Mouse (Mus musculus) forebrain, embryonic 14.5 days (tissue): ENCODE measurements at regions not wholly inside any gene's neighbourhood (a gene's known extent, or its start where the extent isn't known, plus 50 kb on each side); places are given as distances from the start of the nearest gene placed in this dataset.

Experiments used
- ATAC-seq: fragments of 200-750 bp; cut with Nextera tagmentation; 2 replicates; pipeline ENCODE4 v1.8.0; 2017; ENCODE audit warnings: mild to moderate bottlenecking, moderate library complexity
- DNase-seq: peaks from one replicate; pipeline ENCODE4 v3.0.0-alpha.2; 2015; ENCODE audit warnings: low spot score
- H3K27ac ChIP-seq: fragments of 300-500 bp; sonication (generic); 2 replicates; pipeline ENCODE4 v1.5.1; 2014; ENCODE audit warnings: low read depth, mild to moderate bottlenecking, control low read depth, low read length, moderate library complexity
- H3K27me3 ChIP-seq: fragments of 300-500 bp; sonication (generic); replicated peaks from 2 replicates; pipeline ENCODE4 v1.6.1; 2014; ENCODE audit warnings: low read length, control low read depth, mixed read lengths; ENCODE audit not compliant: control insufficient read depth, insufficient read depth
- H3K36me3 ChIP-seq: fragments of 300-500 bp; sonication (generic); 2 replicates; pipeline ENCODE4 v1.6.1; 2014; ENCODE audit warnings: low read length, control low read depth; ENCODE audit not compliant: control insufficient read depth, insufficient read depth
- H3K4me1 ChIP-seq: fragments of 300-500 bp; sonication (generic); 2 replicates; pipeline ENCODE4 v1.6.1; 2014; ENCODE audit warnings: antibody characterized with exemption, low read length, control low read depth; ENCODE audit not compliant: control insufficient read depth, insufficient read depth
- H3K4me2 ChIP-seq: fragments of 300-500 bp; sonication (generic); 2 replicates; pipeline ENCODE4 v1.6.1; 2014; ENCODE audit warnings: mild to moderate bottlenecking, control low read depth, low read length
- H3K4me3 ChIP-seq: fragments of 300-500 bp; sonication (generic); 2 replicates; pipeline ENCODE4 v1.5.1; 2014; ENCODE audit warnings: low read depth, low read length, control low read depth
- H3K9ac ChIP-seq: fragments of 300-500 bp; sonication (generic); 2 replicates; pipeline ENCODE4 v1.6.1; 2014; ENCODE audit warnings: mild to moderate bottlenecking, low read length, control low read depth, moderate library complexity
- H3K9me3 ChIP-seq: fragments of 300-500 bp; sonication (generic); replicated peaks from 2 replicates; pipeline ENCODE4 v1.6.1; 2016; ENCODE audit warnings: low read length, control low read depth, mixed read lengths; ENCODE audit not compliant: control insufficient read depth
- WGBS: fragments of 180-500 bp; shearing (Covaris S2); extraction: QIAGEN DNeasy Blood & Tissue Kit; methylation state at CpG from one replicate; pipeline ENCODE4 v1.1.7; 2014; 5-methylcytosine and 5-hydroxymethylcytosine counted together

DNA sequence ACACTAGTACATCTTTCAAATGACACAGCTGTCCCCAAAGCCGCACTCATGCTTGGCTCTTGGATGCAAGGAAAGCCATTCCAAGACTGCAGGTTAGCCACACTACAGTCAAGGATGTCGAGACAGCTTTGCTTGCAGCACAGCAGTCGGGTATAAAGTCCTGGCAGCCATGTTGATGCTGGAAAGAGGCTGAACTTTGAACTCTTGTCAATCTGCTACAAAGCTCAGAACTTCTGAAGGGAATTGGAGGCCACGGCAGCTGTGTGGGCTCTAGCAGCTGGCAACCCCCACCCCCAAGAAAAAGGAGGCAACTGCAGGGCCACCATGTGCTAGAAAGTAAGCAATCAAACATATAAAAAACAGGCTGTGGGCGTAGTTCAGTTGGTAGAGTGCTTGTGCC lies 90.0 kb upstream of the Zcchc2 start:
- Histone ChIP-seq H3K4me3 (no peak overlapping the region), H3K4me1 (no peaks in the 10 kb centered on the region), H3K9ac (no peak overlapping the region), H3K27ac (no peak overlapping the region), H3K36me3 (no peaks in the 10 kb centered on the region), H3K9me3 (no peaks in the 10 kb centered on the region), H3K4me2 (no peak overlapping the region), H3K27me3 (no peaks in the 10 kb centered on the region)
- DNase-seq (no peak), ATAC-seq (no peak)
- 84% methylated on average over 5 of the region's 5 CpGs for WGBS

DNA sequence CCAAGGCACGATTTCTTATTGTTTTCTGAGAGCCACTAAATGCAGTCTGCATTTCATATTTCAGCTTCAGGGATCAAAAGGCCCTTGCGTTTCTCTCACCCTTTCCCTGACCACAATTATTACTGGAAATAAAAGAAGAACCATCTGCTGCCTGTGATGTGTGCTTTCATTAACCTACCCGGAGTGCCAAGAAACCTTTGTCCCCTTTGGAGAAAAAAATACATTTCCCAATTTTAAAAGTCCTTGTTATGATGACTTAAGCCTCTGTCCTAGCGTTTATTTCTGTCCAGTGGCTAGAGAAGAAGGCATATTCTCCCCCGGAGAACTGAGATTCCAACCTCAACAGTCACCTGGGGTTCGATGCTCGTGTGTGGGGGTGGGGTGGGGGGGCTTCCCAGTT lies 89.3 kb upstream of the Zcchc2 start:
- H3K9ac ChIP-seq: no peak overlapping the region
- no peaks in the 10 kb centered on the region for H3K9me3 ChIP-seq
- no peaks in the 10 kb centered on the region for H3K27me3 ChIP-seq
- WGBS: 67% methylated on average over 7 of the region's 7 CpGs
- DNase-seq (no peak), ATAC-seq (no peak)
- no peak overlapping the region for H3K27ac ChIP-seq
- no peak overlapping the region for H3K4me2 ChIP-seq
- H3K36me3 ChIP-seq: no peaks in the 10 kb centered on the region
- no peaks in the 10 kb centered on the region for H3K4me1 ChIP-seq
- no peak overlapping the region for H3K4me3 ChIP-seq

DNA sequence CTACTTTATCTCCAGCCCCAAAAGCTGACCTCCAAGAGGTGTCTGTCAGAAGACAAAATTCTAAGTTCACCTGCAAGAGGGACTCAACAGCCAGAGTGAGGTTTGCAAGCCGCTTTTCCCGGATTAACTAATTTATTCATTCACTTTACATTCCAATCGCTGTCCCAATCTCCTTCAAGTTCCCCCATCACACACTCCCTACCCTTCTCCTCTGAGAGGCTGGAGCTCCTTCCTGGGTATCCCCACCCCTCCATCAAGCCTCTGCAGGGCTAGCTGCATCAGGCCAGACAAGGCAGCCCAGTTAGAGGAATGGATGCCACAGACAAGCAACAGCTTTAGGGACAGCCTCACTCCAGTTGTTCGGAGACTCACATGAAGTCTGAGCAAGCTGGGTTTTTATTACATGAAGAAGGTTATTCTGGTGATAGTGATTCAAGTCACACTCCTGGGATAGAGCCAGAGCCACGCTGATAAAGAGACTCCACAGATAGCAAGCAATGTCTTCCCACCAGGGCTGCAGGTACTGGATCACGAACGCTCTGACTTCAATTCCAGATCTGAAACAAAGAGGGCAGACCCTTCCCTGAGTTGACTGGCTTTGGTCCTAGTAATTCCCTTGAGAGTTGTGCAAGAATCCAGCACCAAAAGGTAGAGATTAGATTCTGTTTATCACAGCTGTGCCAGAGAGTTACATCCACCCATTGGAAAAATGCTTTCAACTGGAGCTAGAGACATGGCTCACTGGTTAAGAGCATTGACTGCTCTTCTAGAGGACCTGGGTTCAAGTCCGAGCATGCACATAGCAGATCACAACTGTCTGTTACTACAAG lies 86.7 kb upstream of the Zcchc2 start:
- no peak overlapping the region for H3K4me2 ChIP-seq
- DNase-seq (no peak), ATAC-seq (no peak)
- no peaks in the 10 kb centered on the region for H3K36me3 ChIP-seq
- H3K9me3 ChIP-seq: no peaks in the 10 kb centered on the region
- no peak overlapping the region for H3K9ac ChIP-seq
- no peak overlapping the region for H3K4me3 ChIP-seq
- 71% methylated on average over 8 of the region's 8 CpGs for WGBS
- H3K27ac ChIP-seq: no peak overlapping the region
- no peaks in the 10 kb centered on the region for H3K4me1 ChIP-seq
- H3K27me3 ChIP-seq: no peaks in the 10 kb centered on the region

DNA sequence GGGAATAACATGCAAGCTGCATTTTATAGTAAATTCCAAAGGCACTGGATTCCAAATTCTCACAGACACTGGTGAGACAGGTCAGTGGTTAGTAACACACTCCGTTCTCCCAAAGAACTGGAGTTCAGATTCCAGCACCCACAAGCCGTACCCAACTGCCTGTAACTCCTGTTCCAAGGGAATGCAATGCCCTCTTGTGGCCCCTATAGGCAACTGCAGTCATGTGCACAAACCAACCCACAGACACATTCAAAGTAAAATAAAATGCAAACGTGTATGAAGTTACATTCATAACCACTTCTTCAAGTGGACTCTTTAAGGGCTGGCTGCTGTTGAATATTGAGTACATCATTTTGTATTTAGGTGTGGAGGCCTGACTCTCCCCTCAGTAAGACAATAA lies 85.5 kb upstream of the Zcchc2 start:
- H3K9ac ChIP-seq: no peak overlapping the region
- H3K36me3 ChIP-seq: no peaks in the 10 kb centered on the region
- no peaks in the 10 kb centered on the region for H3K27me3 ChIP-seq
- no peak overlapping the region for H3K27ac ChIP-seq
- no peak for DNase-seq
- no peaks in the 10 kb centered on the region for H3K4me1 ChIP-seq
- H3K4me3 ChIP-seq: no peak overlapping the region
- no peaks in the 10 kb centered on the region for H3K9me3 ChIP-seq
- 88% methylated on average over 3 of the region's 3 CpGs for WGBS
- ATAC-seq: no peak
- H3K4me2 ChIP-seq: no peak overlapping the region

DNA sequence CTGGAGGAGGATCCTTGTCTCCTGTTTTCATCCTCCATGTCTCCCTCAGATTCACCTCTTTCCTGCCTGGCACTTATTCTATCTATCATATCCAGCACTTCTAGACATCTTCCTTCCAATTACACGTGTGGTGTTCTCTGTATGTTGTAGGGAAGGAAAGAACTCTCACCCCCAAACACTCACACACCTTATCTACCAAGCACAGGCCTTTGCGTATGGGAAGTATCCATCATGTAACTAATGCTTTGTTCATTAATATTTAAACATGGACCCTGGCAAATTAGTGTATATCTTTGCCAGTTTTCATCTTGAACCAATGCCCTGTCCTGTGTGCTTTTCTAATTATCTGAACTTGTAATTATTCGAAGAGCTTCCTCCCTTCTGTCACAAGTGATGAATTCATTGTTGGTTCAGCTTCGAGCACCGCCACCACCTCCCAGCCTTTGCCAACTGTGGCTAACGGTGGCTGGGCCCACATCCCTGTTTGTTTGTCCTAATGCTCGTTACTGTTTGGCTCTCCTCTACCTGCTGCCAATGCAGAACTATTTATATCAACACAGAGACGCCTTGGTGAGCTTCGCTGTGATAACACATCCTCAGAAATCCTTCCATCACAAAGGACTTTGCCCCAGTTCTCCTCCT lies 84.3 kb upstream of the Zcchc2 start:
- 40% methylated on average over 9 of the region's 9 CpGs for WGBS
- H3K36me3 ChIP-seq: no peaks in the 10 kb centered on the region
- DNase-seq: peak; percentile 11
- ATAC-seq: peak; percentile 35; the same call in 1 of the 2 replicates
- H3K27me3 ChIP-seq: no peaks in the 10 kb centered on the region
- no peak overlapping the region for H3K27ac ChIP-seq
- no peak overlapping the region for H3K4me3 ChIP-seq
- no peak overlapping the region for H3K9ac ChIP-seq
- H3K4me2 ChIP-seq: no peak overlapping the region
- no peaks in the 10 kb centered on the region for H3K9me3 ChIP-seq
- no peaks in the 10 kb centered on the region for H3K4me1 ChIP-seq

DNA sequence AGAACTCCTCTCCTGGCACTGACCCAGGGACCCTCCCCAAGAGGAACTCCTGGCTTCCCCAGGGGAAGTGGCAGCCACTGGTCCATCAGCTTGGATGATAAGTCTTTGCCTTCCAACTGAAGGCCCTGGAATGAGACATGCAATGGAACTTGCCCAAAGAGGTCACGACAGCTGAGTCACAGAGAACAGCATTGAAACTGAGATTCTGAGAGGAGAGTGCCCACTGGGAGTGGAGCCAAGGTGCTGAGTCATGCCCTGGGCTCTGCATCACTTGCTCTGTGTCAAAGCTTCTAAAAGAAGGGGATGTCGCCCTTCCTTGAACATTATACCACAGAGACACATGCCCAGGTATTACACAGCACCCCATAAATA lies 83.8 kb upstream of the Zcchc2 start:
- 61% methylated on average over 2 of the region's 2 CpGs for WGBS
- Histone ChIP-seq H3K9ac (no peak overlapping the region), H3K4me1 (no peaks in the 10 kb centered on the region), H3K9me3 (no peaks in the 10 kb centered on the region), H3K36me3 (no peaks in the 10 kb centered on the region), H3K27me3 (no peaks in the 10 kb centered on the region), H3K4me3 (no peak overlapping the region), H3K27ac (no peak overlapping the region), H3K4me2 (no peak overlapping the region)
- peak; percentile 12; the same call in 1 of the 2 replicates for ATAC-seq
- peak; percentile 28 for DNase-seq

DNA sequence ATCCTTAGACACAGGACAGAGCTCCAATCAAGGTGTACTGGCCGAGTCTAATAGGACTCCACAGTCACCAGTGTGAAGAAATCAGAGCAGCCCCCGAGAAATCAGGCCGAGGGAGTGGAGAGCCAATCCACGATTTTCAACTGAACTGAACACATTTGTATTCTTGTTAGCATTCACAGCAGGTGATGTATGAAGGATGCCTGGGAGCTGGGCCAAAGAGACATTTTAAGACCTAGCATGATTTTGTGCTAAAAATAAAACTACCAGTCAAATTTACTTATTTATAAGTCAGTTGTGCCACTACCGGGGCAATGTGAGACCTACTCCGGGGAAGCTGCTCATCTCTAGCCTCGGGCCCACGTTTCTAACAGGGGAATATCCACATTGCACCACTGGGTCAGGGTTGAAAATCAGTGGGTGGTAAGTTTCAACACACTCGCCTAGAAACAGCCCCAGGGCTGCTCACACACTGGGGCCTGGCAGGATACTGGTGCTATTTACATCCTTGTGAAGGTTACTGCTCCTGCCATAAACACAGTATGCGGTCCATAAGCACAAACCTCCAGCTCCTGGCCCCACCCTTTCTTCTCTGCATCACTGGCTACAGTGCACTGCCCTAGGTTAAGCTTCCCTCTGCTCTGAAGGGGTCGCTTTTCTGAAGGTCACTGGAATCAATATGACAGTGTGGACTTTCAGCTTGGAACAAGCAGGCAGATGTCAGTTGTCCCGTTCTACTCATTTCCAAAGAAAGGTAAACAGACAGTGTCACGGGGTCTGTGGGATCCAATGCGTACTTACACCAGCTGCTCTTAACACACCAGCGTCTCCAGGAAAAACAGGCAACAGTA lies 82.0 kb upstream of the Zcchc2 start:
- H3K4me1 ChIP-seq: no peaks in the 10 kb centered on the region
- peak; percentile 58 for DNase-seq
- H3K27ac ChIP-seq: no peak overlapping the region; the same call in 1 of the 2 replicates
- H3K9me3 ChIP-seq: no peaks in the 10 kb centered on the region
- no peak overlapping the region for H3K4me2 ChIP-seq
- H3K27me3 ChIP-seq: no peaks in the 10 kb centered on the region
- H3K9ac ChIP-seq: no peak overlapping the region
- WGBS: 44% methylated on average over 15 of the region's 15 CpGs
- no peak overlapping the region for H3K4me3 ChIP-seq
- ATAC-seq: peak; percentile 64; the same call in 1 of the 2 replicates
- H3K36me3 ChIP-seq: no peaks in the 10 kb centered on the region

DNA sequence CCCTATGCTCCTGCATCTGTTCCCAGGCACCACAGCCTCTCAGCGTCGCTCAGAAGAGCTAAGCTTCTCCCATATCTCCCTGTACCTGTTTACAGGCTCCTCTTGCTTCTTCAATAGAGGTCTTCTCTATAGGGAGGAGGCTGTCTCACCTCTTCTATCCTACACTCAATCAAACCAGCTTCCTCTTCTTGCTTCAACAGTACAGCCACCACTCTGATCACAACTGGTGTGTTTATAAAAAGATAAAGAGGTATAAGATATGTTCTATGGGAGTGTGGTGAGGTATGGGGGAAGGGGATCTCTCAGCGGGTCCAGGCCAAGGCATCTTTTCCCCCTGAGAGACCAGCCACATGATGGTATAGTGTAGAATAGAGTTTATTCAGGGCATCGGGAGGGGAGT lies 81.1 kb upstream of the Zcchc2 start:
- Histone ChIP-seq H3K9ac (no peak overlapping the region), H3K4me1 (no peaks in the 10 kb centered on the region), H3K4me3 (no peak overlapping the region), H3K4me2 (no peak overlapping the region), H3K27me3 (no peaks in the 10 kb centered on the region), H3K27ac (no peak overlapping the region), H3K36me3 (no peaks in the 10 kb centered on the region), H3K9me3 (no peaks in the 10 kb centered on the region)
- DNase-seq (no peak), ATAC-seq (no peak)
- 80% methylated on average over 4 of the region's 4 CpGs for WGBS
